Mouse (Mus musculus): ENCODE measurements around the gene Dcaf10. TPM values are rescaled to one million over a fixed set of nuclear protein-coding genes. Genes with fewer than 3 reads are reported as not detected.

Dcaf10 gene
- 11.7 and 12.3 TPM in 2 replicates for polyA plus RNA-seq (2014; fragmentation: Nextera tagmentation; extraction: Ambion mirVana)

- H3K4me1 ChIP-seq (ENCODE audit: control insufficient read depth, insufficient read depth, low read length): peaks cover 6% of the 10 kb centered on the region
- DNase-seq (ENCODE audit: low spot score, missing footprints): peak; percentile 100
- H3K27ac ChIP-seq (ENCODE audit: low read depth, low read length): peak within 1 kb of the TSS; percentile 83
- no peaks in the 10 kb centered on the region for H3K36me3 ChIP-seq (ENCODE audit: control insufficient read depth, insufficient read depth, low read length)
- H3K4me3 ChIP-seq (ENCODE audit: low read depth, low read length): peak within 1 kb of the TSS; percentile 94
- H3K9ac ChIP-seq (ENCODE audit: low read length): peak within 1 kb of the TSS; percentile 89
- peak; percentile 93 for ATAC-seq (ENCODE audit: low FRiP score)
- H3K9me3 ChIP-seq (ENCODE audit: control insufficient read depth, low read length): no peaks in the 10 kb centered on the region
- H3K27me3 ChIP-seq (ENCODE audit: control insufficient read depth, insufficient read depth, low read length): no peaks in the 10 kb centered on the region
- peak within 1 kb of the TSS; percentile 88 for H3K4me2 ChIP-seq
- WGBS: 2% methylated on average over 38 of the region's 42 CpGs
Measured at GRCm38 (mm10) chr4:45341669-45342249, at the start of gene Dcaf10. Gene Dcaf10, plus strand, starts transcription at chr4:45342101.

DNA sequence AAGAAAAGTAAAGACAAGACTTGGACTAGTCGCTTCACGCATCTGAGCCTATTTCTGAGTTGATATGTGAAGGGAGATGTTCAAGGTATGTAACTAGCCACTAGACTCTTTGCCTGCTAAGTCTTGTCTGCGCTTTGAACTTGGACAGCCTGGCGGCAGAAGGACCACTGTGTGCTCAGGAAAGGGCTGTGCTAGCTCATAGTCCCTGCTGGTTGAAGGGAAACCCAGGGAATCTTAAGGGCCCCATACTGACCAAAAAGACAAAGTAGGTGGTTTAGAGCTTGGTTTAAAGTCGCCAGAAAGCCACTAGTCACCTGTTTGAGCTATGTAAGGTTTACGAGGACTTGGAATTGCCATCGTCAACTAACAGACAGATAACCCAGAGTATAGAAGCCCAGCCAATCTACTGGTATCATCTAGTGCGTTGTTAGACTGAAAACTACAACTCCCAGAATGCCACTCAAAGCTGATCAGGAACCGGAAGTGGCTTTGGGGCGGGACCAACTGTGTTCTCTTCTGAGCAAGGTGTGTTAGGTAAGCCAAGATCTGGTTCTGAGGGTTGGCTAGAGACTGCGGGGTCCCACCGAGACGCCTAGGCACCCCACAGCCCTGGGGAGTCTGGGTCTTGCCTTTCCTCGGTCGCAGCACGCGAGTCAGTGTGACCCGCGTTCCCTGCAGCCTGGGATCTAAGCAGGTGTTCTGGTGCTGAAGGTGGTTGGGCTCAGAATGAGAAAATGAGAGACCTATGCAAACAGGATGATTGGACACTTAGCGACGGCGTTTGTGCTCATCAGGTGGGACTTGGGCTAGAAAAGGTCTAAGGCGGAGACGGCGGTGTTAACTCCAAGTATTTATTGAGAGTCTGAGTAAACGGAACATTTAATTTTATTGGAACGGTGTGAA is 45.0 kb upstream of the Dcaf10 start, which contains the start of gene Trmt10b:
Gene Trmt10b, plus strand, starts transcription at position 466 of the 903 bp plus-strand sequence.
- DNase-seq (ENCODE audit: low spot score, missing footprints): peak; percentile 98
- WGBS: 23% methylated on average over 27 of the region's 27 CpGs

DNA sequence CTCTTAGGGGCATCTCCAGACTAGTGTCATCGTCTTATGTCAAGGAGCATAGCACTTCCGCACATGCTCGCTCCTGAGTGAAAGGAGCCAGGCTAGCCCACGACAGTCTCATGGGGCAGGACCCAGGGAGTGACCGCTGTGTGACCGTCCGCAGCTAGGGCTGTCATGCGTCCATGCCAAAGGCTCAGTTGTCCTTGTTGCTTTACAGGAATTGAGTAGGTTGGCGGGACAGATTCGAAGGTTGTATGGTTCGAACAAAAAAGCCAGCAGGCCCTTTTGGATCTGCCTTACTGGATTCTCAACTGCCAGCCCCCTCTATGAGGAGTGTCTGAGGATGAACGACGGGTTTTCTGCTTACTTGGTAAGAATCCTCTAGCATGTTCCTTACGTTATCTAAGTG is 36.4 kb upstream of the Dcaf10 start:
- Histone ChIP-seq H3K4me1 (ENCODE audit: control insufficient read depth, insufficient read depth, low read length) (no peaks in the 10 kb centered on the region), H3K9me3 (ENCODE audit: control insufficient read depth, low read length) (no peaks in the 10 kb centered on the region), H3K27me3 (ENCODE audit: control insufficient read depth, insufficient read depth, low read length) (no peaks in the 10 kb centered on the region), H3K9ac (ENCODE audit: low read length) (no peak overlapping the region), H3K4me2 (no peak overlapping the region), H3K27ac (ENCODE audit: low read depth, low read length) (no peak overlapping the region), H3K4me3 (ENCODE audit: low read depth, low read length) (no peak overlapping the region), H3K36me3 (ENCODE audit: control insufficient read depth, insufficient read depth, low read length) (peaks cover 14% of the 10 kb centered on the region; the same call in 1 of the 2 replicates)
- ATAC-seq (ENCODE audit: low FRiP score) (no peak), DNase-seq (ENCODE audit: low spot score, missing footprints) (no peak)
- WGBS: 96% methylated on average over 14 of the region's 14 CpGs

More for the DNA sequence above, 45.0 kb upstream of the Dcaf10 start, which contains the start of gene Trmt10b:
- no peaks in the 10 kb centered on the region for H3K27me3 ChIP-seq (ENCODE audit: control insufficient read depth, insufficient read depth, low read length)
- H3K4me1 ChIP-seq (ENCODE audit: control insufficient read depth, insufficient read depth, low read length): peaks cover 3% of the 10 kb centered on the region; the same call in 1 of the 2 replicates
- ATAC-seq (ENCODE audit: low FRiP score): peak; percentile 88
- peak within 1 kb of the TSS; percentile 66 for H3K9ac ChIP-seq (ENCODE audit: low read length)
- peak within 1 kb of the TSS; percentile 58 for H3K4me3 ChIP-seq (ENCODE audit: low read depth, low read length)
- no peaks in the 10 kb centered on the region for H3K9me3 ChIP-seq (ENCODE audit: control insufficient read depth, low read length)
- H3K27ac ChIP-seq (ENCODE audit: low read depth, low read length): no peak within 1 kb of the TSS
- peak within 1 kb of the TSS; percentile 80 for H3K4me2 ChIP-seq
- no peaks in the 10 kb centered on the region for H3K36me3 ChIP-seq (ENCODE audit: control insufficient read depth, insufficient read depth, low read length)

DNA sequence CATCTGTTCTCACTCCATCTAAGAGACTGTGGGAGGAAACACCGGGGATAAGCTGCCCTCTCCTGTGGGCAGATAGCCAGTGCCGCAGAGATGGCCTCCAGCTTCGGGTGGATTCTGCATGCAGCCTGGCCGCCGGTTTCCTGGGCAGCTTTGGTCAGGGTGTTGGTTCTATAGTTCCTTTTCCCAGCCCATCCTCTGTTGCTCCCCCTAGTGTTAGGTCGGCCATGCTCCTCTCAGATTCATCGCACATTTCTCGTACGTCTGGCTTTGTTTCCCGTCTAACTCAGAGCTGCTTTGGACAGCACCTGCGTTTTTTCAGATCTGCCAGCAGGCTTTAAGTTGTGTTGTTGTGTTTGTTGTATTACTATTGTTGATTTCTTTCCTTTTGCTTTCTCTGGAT is 33.9 kb upstream of the Dcaf10 start:
- ATAC-seq (ENCODE audit: low FRiP score): no peak
- peak; percentile 88 for DNase-seq (ENCODE audit: low spot score, missing footprints)
- H3K27me3 ChIP-seq (ENCODE audit: control insufficient read depth, insufficient read depth, low read length): no peaks in the 10 kb centered on the region
- H3K9ac ChIP-seq (ENCODE audit: low read length): no peak overlapping the region
- 34% methylated on average over 11 of the region's 11 CpGs for WGBS
- H3K27ac ChIP-seq (ENCODE audit: low read depth, low read length): no peak overlapping the region
- no peaks in the 10 kb centered on the region for H3K9me3 ChIP-seq (ENCODE audit: control insufficient read depth, low read length)
- H3K4me1 ChIP-seq (ENCODE audit: control insufficient read depth, insufficient read depth, low read length): no peaks in the 10 kb centered on the region
- H3K4me2 ChIP-seq: no peak overlapping the region
- no peak overlapping the region for H3K4me3 ChIP-seq (ENCODE audit: low read depth, low read length)
- H3K36me3 ChIP-seq (ENCODE audit: control insufficient read depth, insufficient read depth, low read length): peaks cover 14% of the 10 kb centered on the region; the same call in 1 of the 2 replicates

DNA sequence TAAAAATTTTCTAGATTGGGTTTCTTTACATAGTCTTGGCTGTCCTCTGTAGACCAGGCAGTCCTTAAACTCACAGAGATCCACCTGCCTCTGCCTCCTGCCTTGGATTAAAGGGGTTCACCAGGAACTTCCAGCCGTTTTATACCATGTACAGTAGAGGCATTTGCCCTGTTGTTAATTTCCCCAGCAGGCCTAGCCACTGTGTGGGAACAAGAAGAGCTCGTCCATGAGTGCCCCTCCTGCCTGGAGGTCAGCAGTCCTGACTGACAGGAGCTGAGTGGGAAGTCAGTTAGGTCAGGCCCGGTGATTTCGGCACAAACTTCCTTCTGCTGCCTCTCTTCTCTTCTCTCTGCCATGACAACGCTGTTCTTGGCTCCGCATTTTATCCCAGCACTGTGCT is 33.3 kb upstream of the Dcaf10 start:
- H3K36me3 ChIP-seq (ENCODE audit: control insufficient read depth, insufficient read depth, low read length): peaks cover 14% of the 10 kb centered on the region; the same call in 1 of the 2 replicates
- H3K4me3 ChIP-seq (ENCODE audit: low read depth, low read length): no peak overlapping the region
- ATAC-seq (ENCODE audit: low FRiP score) (no peak), DNase-seq (ENCODE audit: low spot score, missing footprints) (no peak)
- H3K27ac ChIP-seq (ENCODE audit: low read depth, low read length): no peak overlapping the region
- WGBS: 86% methylated on average over 6 of the region's 6 CpGs
- no peaks in the 10 kb centered on the region for H3K4me1 ChIP-seq (ENCODE audit: control insufficient read depth, insufficient read depth, low read length)
- H3K9ac ChIP-seq (ENCODE audit: low read length): no peak overlapping the region
- H3K9me3 ChIP-seq (ENCODE audit: control insufficient read depth, low read length): no peaks in the 10 kb centered on the region
- no peaks in the 10 kb centered on the region for H3K27me3 ChIP-seq (ENCODE audit: control insufficient read depth, insufficient read depth, low read length)
- no peak overlapping the region for H3K4me2 ChIP-seq

DNA sequence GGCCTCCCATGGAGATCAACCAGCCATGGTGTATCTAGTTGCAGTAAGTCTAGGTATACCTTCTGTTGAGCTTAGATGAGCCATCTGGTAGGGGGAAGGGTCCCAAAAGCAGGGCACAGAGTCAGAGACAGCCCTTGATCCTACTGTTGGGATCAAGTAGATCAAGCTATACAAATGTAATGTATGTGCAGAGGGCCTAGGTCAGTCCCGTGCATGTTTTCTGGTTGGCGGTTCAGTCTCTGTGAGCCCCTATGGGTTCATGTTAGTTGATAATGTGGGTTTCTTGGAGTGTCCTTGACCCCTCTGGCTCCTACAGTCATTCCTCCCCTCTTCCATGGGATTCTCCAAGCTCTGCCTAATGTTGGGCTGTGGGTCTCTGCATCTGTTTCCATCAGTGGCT is 30.8 kb upstream of the Dcaf10 start:
- ATAC-seq (ENCODE audit: low FRiP score) (no peak), DNase-seq (ENCODE audit: low spot score, missing footprints) (no peak)
- 98% methylated on average over 2 of the region's 2 CpGs for WGBS
- no peaks in the 10 kb centered on the region for H3K4me1 ChIP-seq (ENCODE audit: control insufficient read depth, insufficient read depth, low read length)
- no peak overlapping the region for H3K27ac ChIP-seq (ENCODE audit: low read depth, low read length)
- H3K27me3 ChIP-seq (ENCODE audit: control insufficient read depth, insufficient read depth, low read length): no peaks in the 10 kb centered on the region
- no peaks in the 10 kb centered on the region for H3K9me3 ChIP-seq (ENCODE audit: control insufficient read depth, low read length)
- no peak overlapping the region for H3K9ac ChIP-seq (ENCODE audit: low read length)
- H3K4me2 ChIP-seq: no peak overlapping the region
- no peak overlapping the region for H3K4me3 ChIP-seq (ENCODE audit: low read depth, low read length)
- peaks cover 8% of the 10 kb centered on the region; the same call in 1 of the 2 replicates for H3K36me3 ChIP-seq (ENCODE audit: control insufficient read depth, insufficient read depth, low read length)

GRCm38 (mm10) chr4:45320159-45320816 is 21.6 kb upstream of the Dcaf10 start:
- ATAC-seq (ENCODE audit: low FRiP score) (peak; percentile 90), DNase-seq (ENCODE audit: low spot score, missing footprints) (peak; percentile 97)
- peak overlapping the region; percentile 96 for H3K4me3 ChIP-seq (ENCODE audit: low read depth, low read length)
- H3K9me3 ChIP-seq (ENCODE audit: control insufficient read depth, low read length): no peaks in the 10 kb centered on the region
- peaks cover 5% of the 10 kb centered on the region; the same call in 1 of the 2 replicates for H3K4me1 ChIP-seq (ENCODE audit: control insufficient read depth, insufficient read depth, low read length)
- under 1% methylated on average over 56 of the region's 56 CpGs for WGBS
- H3K27ac ChIP-seq (ENCODE audit: low read depth, low read length): peak overlapping the region; percentile 69
- peaks cover 5% of the 10 kb centered on the region; the same call in 1 of the 2 replicates for H3K36me3 ChIP-seq (ENCODE audit: control insufficient read depth, insufficient read depth, low read length)
- peak overlapping the region; percentile 63 for H3K4me2 ChIP-seq
- H3K27me3 ChIP-seq (ENCODE audit: control insufficient read depth, insufficient read depth, low read length): no peaks in the 10 kb centered on the region; the same call in 1 of the 2 replicates
- peak overlapping the region; percentile 71 for H3K9ac ChIP-seq (ENCODE audit: low read length)

DNA sequence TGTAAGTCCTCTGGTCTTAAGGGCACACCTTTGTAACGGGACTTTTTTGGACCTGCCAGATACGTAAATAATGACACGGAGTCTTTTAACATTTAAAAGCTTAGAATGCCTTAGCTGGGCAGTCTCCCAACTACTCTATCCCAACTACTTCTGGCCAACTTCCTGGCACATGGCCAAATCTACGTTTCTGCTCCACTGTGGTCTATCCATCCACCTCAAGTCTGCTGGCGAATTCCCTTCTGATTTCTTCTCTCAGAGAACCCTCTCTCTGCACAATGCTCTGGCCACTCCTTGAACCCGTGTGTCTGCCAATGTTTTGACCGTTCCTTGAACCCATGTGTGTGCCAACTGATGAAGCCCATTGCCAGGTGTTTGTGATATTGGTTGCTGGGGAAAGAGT is 10.8 kb upstream of the Dcaf10 start:
- Histone ChIP-seq H3K4me3 (ENCODE audit: low read depth, low read length) (no peak overlapping the region), H3K27me3 (ENCODE audit: control insufficient read depth, insufficient read depth, low read length) (no peaks in the 10 kb centered on the region), H3K4me2 (no peak overlapping the region), H3K27ac (ENCODE audit: low read depth, low read length) (no peak overlapping the region), H3K4me1 (ENCODE audit: control insufficient read depth, insufficient read depth, low read length) (no peaks in the 10 kb centered on the region), H3K9ac (ENCODE audit: low read length) (no peak overlapping the region), H3K9me3 (ENCODE audit: control insufficient read depth, low read length) (no peaks in the 10 kb centered on the region), H3K36me3 (ENCODE audit: control insufficient read depth, insufficient read depth, low read length) (no peaks in the 10 kb centered on the region)
- DNase-seq (ENCODE audit: low spot score, missing footprints) (no peak), ATAC-seq (ENCODE audit: low FRiP score) (no peak)
- 86% methylated on average over 7 of the region's 7 CpGs for WGBS

All from midbrain, embryonic 11.5 days (tissue).